Mouse (Mus musculus) layer of hippocampus, adult 9-10 months (tissue): Measurements from ENCODE around the gene Gm4858.
"Not testable (repeated sequence)": the region's sequence is repeated elsewhere in the genome, so short reads cannot be mapped to it uniquely, and the experiment has no call there.

Experiments
- DNase-seq: peaks from one replicate; pipeline ENCODE4 v3.0.0; 2022; ENCODE audit warnings: low spot score

The Gm4858 gene

GRCm38 (mm10) chr3:93068523-93068922 is at the start of gene Gm4858:
Gene Gm4858, plus strand, starts transcription at chr3:93068823.
- DNase-seq = not testable (repeated sequence)

- no peak for DNase-seq
These were observed 49.7 kb upstream of the Gm4858 start, which contains the start of gene Lce1m for GRCm38 (mm10) chr3:93018960-93019359. Gene Lce1m, minus strand, starts transcription at chr3:93019060.

GRCm38 (mm10) chr3:93021171-93021570 is 47.5 kb upstream of the Gm4858 start:
- DNase-seq = no peak

- DNase-seq = no peak
These were observed 45.0 kb upstream of the Gm4858 start for GRCm38 (mm10) chr3:93023411-93024184.

- DNase-seq = no peak
These were observed 43.1 kb upstream of the Gm4858 start for GRCm38 (mm10) chr3:93025486-93025885.

GRCm38 (mm10) chr3:93031450-93031849 is 37.2 kb upstream of the Gm4858 start:
- peak; percentile 49 for DNase-seq

- no peak for DNase-seq
These were observed 18.4 kb upstream of the Gm4858 start for GRCm38 (mm10) chr3:93050182-93050581.

- no peak for DNase-seq
These were observed 15.7 kb upstream of the Gm4858 start for GRCm38 (mm10) chr3:93052826-93053474.

- no peak for DNase-seq
These were observed 18.0 kb downstream of the Gm4858 start for GRCm38 (mm10) chr3:93086631-93087030.

- DNase-seq = not testable (repeated sequence)
These were observed 25.0 kb downstream of the Gm4858 start for GRCm38 (mm10) chr3:93093581-93093980.

GRCm38 (mm10) chr3:93096447-93096846 is 27.8 kb downstream of the Gm4858 start:
- DNase-seq = no peak

- DNase-seq = no peak
These were observed 43.0 kb downstream of the Gm4858 start for GRCm38 (mm10) chr3:93111668-93112067.

- peak; percentile 27 for DNase-seq
These were observed 45.9 kb downstream of the Gm4858 start for GRCm38 (mm10) chr3:93114481-93114880.

- DNase-seq = no peak
These were observed 50.5 kb downstream of the Gm4858 start for GRCm38 (mm10) chr3:93119101-93119500.
